Mouse (Mus musculus) MEL (cell line): ENCODE results near the gene D5Ertd579e.

Source experiments
- CHD2 ChIP-seq: IDR thresholded peaks from 2 replicates; pipeline ENCODE4 v1.6.1; 2011; ENCODE audit warnings: low read length, improper control_type of control experiment
- CTCF ChIP-seq, 3 experiments: IDR thresholded peaks in 2 of 3; conservative IDR thresholded peaks in 1 of 3; 2 replicates each; pipeline ENCODE4 v1.5.1; 2011 to 2012; ENCODE audit warnings: low read length in 3 of 3, low read depth in 2 of 3, mild to moderate bottlenecking in 2 of 3, improper control_type of control experiment in 1 of 3, inconsistent platforms in 1 of 3, mixed read lengths in 1 of 3, moderate library complexity in 1 of 3; ENCODE audit not compliant: control insufficient read depth in 1 of 3, insufficient read depth in 1 of 3, poor library complexity in 1 of 3, severe bottlenecking in 1 of 3
- EP300 ChIP-seq, 2 experiments: IDR thresholded peaks; 2 replicates each; pipeline ENCODE4 v1.6.1; 2011; ENCODE audit warnings: improper control_type of control experiment in 2 of 2, low read length in 2 of 2, low read depth in 1 of 2, mild to moderate bottlenecking in 1 of 2
- GATA1 ChIP-seq: IDR thresholded peaks from 2 replicates; pipeline ENCODE4 v1.6.1; 2011; ENCODE audit warnings: low read depth, low read length, improper control_type of control experiment
- HCFC1 ChIP-seq: IDR thresholded peaks from 2 replicates; pipeline ENCODE4 v1.6.1; 2012; ENCODE audit warnings: low read depth, mild to moderate bottlenecking, inconsistent platforms, low read length, improper control_type of control experiment, moderate library complexity
- MAZ ChIP-seq: IDR thresholded peaks from 2 replicates; pipeline ENCODE4 v1.6.1; 2012; ENCODE audit warnings: low read depth, mild to moderate bottlenecking, inconsistent platforms, low read length, improper control_type of control experiment
- NELFE ChIP-seq: IDR thresholded peaks from 2 replicates; pipeline ENCODE4 v1.6.1; 2011; ENCODE audit warnings: low read depth, low read length, improper control_type of control experiment
- NRF1 ChIP-seq: IDR thresholded peaks from 2 replicates; pipeline ENCODE4 v1.6.1; 2014; ENCODE audit warnings: low read depth, mild to moderate bottlenecking, inconsistent platforms, low read length, improper control_type of control experiment, moderate library complexity; ENCODE audit not compliant: poor library complexity, insufficient read depth, severe bottlenecking
- POLR2A ChIP-seq, 2 experiments: IDR thresholded peaks; 2 replicates each; pipeline ENCODE4 v1.6.1; 2011 to 2012; ENCODE audit warnings: low read length in 2 of 2, mild to moderate bottlenecking in 2 of 2, control low read depth in 1 of 2, improper control_type of control experiment in 1 of 2, low read depth in 1 of 2, moderate library complexity in 1 of 2; ENCODE audit not compliant: control insufficient read depth in 1 of 2, insufficient read depth in 1 of 2, poor library complexity in 1 of 2
- POLR2AphosphoS2 ChIP-seq: IDR thresholded peaks from 2 replicates; pipeline ENCODE4 v1.6.1; 2011; ENCODE audit warnings: low read length, improper control_type of control experiment
- RAD21 ChIP-seq: IDR thresholded peaks from 2 replicates; pipeline ENCODE4 v1.6.1; 2011; ENCODE audit warnings: mild to moderate bottlenecking, low read depth, low read length, improper control_type of control experiment
- TAL1 ChIP-seq: IDR thresholded peaks from 2 replicates; pipeline ENCODE4 v1.6.1; 2012; ENCODE audit warnings: mild to moderate bottlenecking, inconsistent platforms, low read length, moderate library complexity, mixed read lengths
- TBP ChIP-seq: IDR thresholded peaks from 2 replicates; pipeline ENCODE4 v1.8.0; 2011; ENCODE audit warnings: low read depth, low read length, improper control_type of control experiment
- ZMIZ1 ChIP-seq: IDR thresholded peaks from 2 replicates; pipeline ENCODE4 v1.6.1; 2012; ENCODE audit warnings: low read depth, mild to moderate bottlenecking, inconsistent platforms, low read length, improper control_type of control experiment, moderate library complexity

GRCm38 (mm10) chr5:36560490-36560889 is 135.3 kb downstream of the D5Ertd579e start:
- TF ChIP-seq NRF1 (no peak), GATA1 (no peak), NELFE (no peak), HCFC1 (no peak), MAZ (no peak), TBP (no peak), RAD21 (no peak), ZMIZ1 (no peak), POLR2A (IDR thresholded peaks at IDR 0.05; ENCODE audit: control insufficient read depth in 1 of 2, insufficient read depth in 1 of 2, low read depth in 1 of 2, low read length in 2 of 2, poor library complexity in 1 of 2) (no peak), CTCF (IDR thresholded peaks at IDR 0.05 in 2 of 3, conservative IDR thresholded peaks at IDR 0.05 in 1 of 3; ENCODE audit: control insufficient read depth in 1 of 3, insufficient read depth in 1 of 3, low read depth in 2 of 3, low read length in 3 of 3, poor library complexity in 1 of 3, severe bottlenecking in 1 of 3) (no peak), EP300 (IDR thresholded peaks at IDR 0.05; ENCODE audit: low read depth in 1 of 2, low read length in 2 of 2) (no peak), TAL1 (no peak), POLR2AphosphoS2 (no peak), CHD2 (no peak)
